Mouse (Mus musculus) lung, embryonic 15.5 days (tissue): ENCODE measurements around the gene Sept10. TPM values are rescaled to one million over a fixed set of nuclear protein-coding genes. Genes with fewer than 3 reads are reported as not detected.

Experiments used
- ATAC-seq: fragments of 200-750 bp; cut with Nextera tagmentation; 2 replicates; pipeline ENCODE4 v1.8.0; 2017; ENCODE audit warnings: moderate number of reproducible peaks, borderline replicate concordance; ENCODE audit not compliant: low FRiP score, low TSS enrichment; ENCODE audit errors: extremely low read depth
- H3K27ac ChIP-seq: fragments of 300-500 bp; sonication (generic); 2 replicates; pipeline ENCODE4 v1.5.1; 2015; ENCODE audit warnings: moderate library complexity, mild to moderate bottlenecking, inconsistent platforms
- H3K27me3 ChIP-seq: fragments of 300-500 bp; sonication (generic); 2 replicates; pipeline ENCODE4 v1.6.1; 2015; ENCODE audit warnings: inconsistent platforms
- H3K36me3 ChIP-seq: fragments of 300-500 bp; sonication (generic); 2 replicates; pipeline ENCODE4 v1.6.1; 2015; ENCODE audit warnings: inconsistent platforms
- H3K4me1 ChIP-seq: fragments of 300-500 bp; sonication (generic); 2 replicates; pipeline ENCODE4 v1.6.1; 2015; ENCODE audit warnings: inconsistent platforms
- H3K4me2 ChIP-seq: fragments of 300-500 bp; sonication (generic); 2 replicates; pipeline ENCODE4 v1.6.1; 2015; ENCODE audit warnings: inconsistent platforms, mild to moderate bottlenecking, moderate library complexity
- H3K4me3 ChIP-seq: fragments of 300-500 bp; sonication (generic); 2 replicates; pipeline ENCODE4 v1.5.1; 2015; ENCODE audit warnings: mild to moderate bottlenecking, inconsistent platforms
- H3K9ac ChIP-seq: fragments of 300-500 bp; sonication (generic); 2 replicates; pipeline ENCODE4 v1.6.1; 2015; ENCODE audit warnings: inconsistent platforms
- H3K9me3 ChIP-seq: fragments of 300-500 bp; sonication (generic); 2 replicates; pipeline ENCODE4 v1.6.1; 2016; ENCODE audit warnings: inconsistent platforms
- WGBS: fragments of 180-500 bp; shearing (Covaris S2); methylation state at CpG from one replicate; pipeline ENCODE4 v1.1.7; 2015; 5-methylcytosine and 5-hydroxymethylcytosine counted together
- polyA plus RNA-seq: library from polyadenylated mRNA; unstranded; fragments of >200 nt; fragmentation: Nextera tagmentation; extraction: Ambion mirVana; gene quantifications from 2 replicates; pipeline ENCODE4 v1.2.1, GENCODE M21; 2015

The Sept10 gene
- polyA plus RNA-seq, 1 experiment from 2014 or later = 68.0 TPM

DNA sequence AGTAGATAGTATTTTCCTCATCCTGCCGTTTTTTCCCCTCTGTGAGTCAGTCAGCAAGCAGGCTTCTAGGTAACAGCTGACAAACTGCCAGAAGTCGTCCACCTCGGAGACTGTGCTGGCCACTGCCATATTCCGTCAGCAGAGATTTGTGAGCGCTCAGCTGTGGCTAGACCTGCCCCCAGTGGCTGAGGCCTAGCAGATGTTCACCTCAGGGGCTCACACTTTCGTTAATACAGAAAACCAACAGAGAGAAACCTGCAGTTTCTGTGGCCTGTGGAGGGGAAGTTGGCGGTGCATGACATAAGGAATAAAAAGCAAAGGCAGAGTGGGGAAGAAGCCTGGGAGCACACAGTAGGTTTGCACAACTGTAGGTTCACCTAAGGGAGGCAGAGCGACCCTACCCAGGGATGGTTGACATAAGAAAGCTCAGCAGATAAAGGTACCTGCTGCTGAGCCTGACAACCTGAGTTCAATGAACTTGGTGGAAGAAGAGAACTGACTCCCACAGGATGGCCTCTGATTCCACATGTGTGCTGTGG, 32.0 kb upstream of the Sept10 start:
- Histone ChIP-seq H3K4me3 (no peak overlapping the region), H3K9me3 (no peaks in the 10 kb centered on the region), H3K9ac (no peak overlapping the region), H3K27ac (no peak overlapping the region), H3K4me2 (no peak overlapping the region), H3K27me3 (no peaks in the 10 kb centered on the region), H3K36me3 (no peaks in the 10 kb centered on the region), H3K4me1 (no peaks in the 10 kb centered on the region)
- no peak for ATAC-seq
- 75% methylated on average over 8 of the region's 8 CpGs for WGBS

DNA sequence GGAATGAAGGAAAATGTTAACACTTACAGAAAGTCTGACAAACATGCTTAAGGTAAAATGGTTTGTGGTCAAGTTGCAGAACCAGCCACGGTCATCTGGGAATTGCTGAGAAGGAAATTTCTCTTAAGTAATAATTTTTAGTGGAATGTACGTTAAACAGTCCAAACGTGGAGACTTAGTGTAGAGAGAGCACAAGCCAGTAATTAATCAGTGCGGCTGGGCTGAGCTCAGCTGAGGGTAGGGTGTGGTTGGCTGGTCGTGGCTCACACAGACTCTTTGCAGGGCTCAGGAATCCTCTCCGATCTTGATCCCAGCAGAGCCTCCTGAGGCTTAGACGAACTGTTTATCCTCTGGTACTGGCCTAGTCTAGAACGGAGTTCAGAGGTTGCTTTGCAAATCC, 30.7 kb upstream of the Sept10 start:
- Histone ChIP-seq H3K9ac (no peak overlapping the region), H3K4me1 (no peaks in the 10 kb centered on the region), H3K27me3 (no peaks in the 10 kb centered on the region), H3K4me3 (no peak overlapping the region), H3K36me3 (no peaks in the 10 kb centered on the region), H3K9me3 (no peaks in the 10 kb centered on the region), H3K4me2 (no peak overlapping the region), H3K27ac (no peak overlapping the region)
- no peak for ATAC-seq
- 34% methylated on average over 8 of the region's 8 CpGs for WGBS

DNA sequence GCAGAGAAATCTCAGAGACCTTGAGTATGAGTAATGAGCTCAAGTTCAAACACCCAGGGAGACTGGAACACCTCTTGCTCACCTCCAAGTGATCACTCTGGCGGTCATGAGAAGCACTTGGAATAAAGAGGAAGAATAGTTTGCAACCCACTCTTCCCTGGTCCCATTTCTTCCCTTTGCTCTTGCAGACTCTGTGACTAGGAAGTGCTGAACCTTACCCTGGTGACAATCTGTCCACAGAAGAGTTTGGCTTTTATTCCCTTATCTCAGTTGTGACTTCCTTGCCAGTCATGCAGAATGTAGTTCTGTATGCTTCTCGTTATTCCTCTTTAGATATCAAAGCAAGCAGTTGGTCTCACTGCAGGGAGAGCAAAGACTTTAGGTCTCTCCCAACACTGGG, 30.3 kb upstream of the Sept10 start:
- Histone ChIP-seq H3K27me3 (no peaks in the 10 kb centered on the region), H3K27ac (no peak overlapping the region), H3K36me3 (no peaks in the 10 kb centered on the region), H3K4me1 (no peaks in the 10 kb centered on the region), H3K4me2 (no peak overlapping the region), H3K9ac (no peak overlapping the region), H3K9me3 (no peaks in the 10 kb centered on the region), H3K4me3 (no peak overlapping the region)
- no peak for ATAC-seq
- WGBS = 35% methylated on average over 2 of the region's 2 CpGs

DNA sequence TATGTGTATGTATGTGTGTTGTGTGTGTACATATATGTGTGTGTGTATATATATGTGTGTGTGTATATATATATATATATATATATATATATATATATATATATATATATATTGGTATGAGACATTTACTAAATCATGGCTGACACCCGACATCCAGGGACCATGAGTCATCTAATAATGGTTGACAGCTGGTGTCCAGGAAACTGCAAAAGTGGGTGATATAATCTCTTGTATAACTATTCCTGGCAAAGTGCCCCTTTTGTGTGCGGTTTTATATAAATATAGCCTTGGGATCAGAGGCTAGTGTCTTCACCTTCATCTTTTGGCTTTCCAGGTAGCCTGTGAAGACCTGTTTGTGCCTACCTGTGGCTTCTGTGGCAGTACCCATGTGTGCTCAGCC, 29.0 kb upstream of the Sept10 start:
- H3K36me3 ChIP-seq = no peaks in the 10 kb centered on the region
- no peak overlapping the region for H3K27ac ChIP-seq
- no peak overlapping the region for H3K4me2 ChIP-seq
- H3K4me1 ChIP-seq = no peaks in the 10 kb centered on the region
- H3K4me3 ChIP-seq = no peak overlapping the region
- WGBS = 59% methylated on average over 2 of the region's 2 CpGs
- H3K9me3 ChIP-seq = no peaks in the 10 kb centered on the region
- no peak overlapping the region for H3K9ac ChIP-seq
- ATAC-seq = no peak
- H3K27me3 ChIP-seq = no peaks in the 10 kb centered on the region

DNA sequence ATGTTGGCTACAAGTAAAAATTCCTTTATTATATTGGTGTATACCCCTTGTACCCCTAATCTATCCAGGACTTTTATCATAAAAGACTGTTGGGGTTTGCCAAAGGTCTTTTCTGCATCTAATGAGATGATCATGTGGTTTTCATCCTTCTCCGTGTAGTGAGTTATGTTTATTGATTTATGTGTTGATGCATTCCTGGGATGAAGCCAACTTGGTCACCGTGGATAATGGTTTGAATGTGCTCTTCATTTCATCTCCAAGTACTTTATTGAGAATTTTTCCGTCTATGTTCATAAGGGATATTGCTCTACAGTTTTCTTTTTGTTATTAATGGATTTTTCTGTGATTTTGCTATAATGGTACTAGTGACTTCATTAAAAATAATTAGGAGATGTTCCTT, 27.9 kb upstream of the Sept10 start:
- WGBS = 57% methylated on average over 3 of the region's 3 CpGs

DNA sequence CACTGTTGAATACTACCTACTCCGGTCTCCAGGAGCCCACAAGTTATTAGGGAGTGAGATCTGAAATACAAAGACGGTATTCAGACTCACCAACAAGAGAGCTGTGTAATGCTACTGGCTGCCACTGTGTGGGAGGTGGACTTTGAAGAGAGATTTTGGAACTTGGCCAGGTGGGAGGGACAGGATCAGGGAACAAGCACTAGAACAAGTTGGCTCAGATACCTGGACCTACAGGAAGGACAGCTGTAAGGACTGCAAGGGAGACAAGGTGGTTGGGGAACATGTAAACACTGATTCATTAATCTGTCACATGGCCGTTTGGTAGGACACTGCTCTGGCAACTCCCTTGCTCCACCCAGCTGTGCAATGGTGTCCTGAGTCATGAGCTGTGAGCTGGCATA, 19.5 kb upstream of the Sept10 start:
- WGBS = 27% methylated on average over 3 of the region's 3 CpGs
- 0 out of 2 replicates have a peak, but pooled peaks cover 2% of the 10 kb centered on the region for H3K4me1 ChIP-seq
- no peaks in the 10 kb centered on the region for H3K9me3 ChIP-seq
- H3K27me3 ChIP-seq = no peaks in the 10 kb centered on the region
- no peak overlapping the region for H3K4me2 ChIP-seq
- H3K4me3 ChIP-seq = no peak overlapping the region
- H3K27ac ChIP-seq = no peak overlapping the region; the same call in 1 of the 2 replicates
- no peaks in the 10 kb centered on the region for H3K36me3 ChIP-seq
- H3K9ac ChIP-seq = no peak overlapping the region
- ATAC-seq = peak; percentile 64; the same call in 1 of the 2 replicates

More for the DNA sequence above, 27.9 kb upstream of the Sept10 start:
- Histone ChIP-seq H3K4me1 (no peaks in the 10 kb centered on the region), H3K36me3 (no peaks in the 10 kb centered on the region), H3K9ac (no peak overlapping the region), H3K4me2 (no peak overlapping the region), H3K27me3 (no peaks in the 10 kb centered on the region), H3K9me3 (no peaks in the 10 kb centered on the region), H3K4me3 (no peak overlapping the region), H3K27ac (no peak overlapping the region)
- no peak for ATAC-seq

DNA sequence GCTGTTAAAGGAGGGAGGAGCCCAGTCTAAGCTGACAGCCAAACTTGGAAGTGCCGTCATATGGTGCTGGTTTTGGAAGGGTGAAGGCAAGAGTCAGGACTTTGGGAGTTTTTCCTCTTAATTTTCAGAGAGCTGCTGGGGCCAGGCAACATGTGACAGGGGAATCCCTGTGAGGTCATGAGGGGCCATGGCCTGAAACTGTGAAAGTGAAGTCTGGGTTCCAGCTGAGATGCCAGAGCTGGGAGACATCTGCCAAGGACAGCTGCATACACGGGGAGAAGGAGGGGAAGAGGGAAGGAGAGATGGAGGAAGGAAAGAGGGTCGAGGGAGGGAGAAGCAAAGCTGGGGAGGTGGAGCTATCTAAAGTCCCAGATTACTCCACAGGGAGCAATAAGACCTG, 16.1 kb upstream of the Sept10 start:
- H3K27ac ChIP-seq = no peak overlapping the region
- no peaks in the 10 kb centered on the region for H3K9me3 ChIP-seq
- H3K27me3 ChIP-seq = no peaks in the 10 kb centered on the region
- no peak overlapping the region for H3K9ac ChIP-seq
- H3K36me3 ChIP-seq = no peaks in the 10 kb centered on the region
- H3K4me2 ChIP-seq = no peak overlapping the region
- 18% methylated on average over 3 of the region's 3 CpGs for WGBS
- ATAC-seq = 0 out of 2 replicates have a peak, but pooled peaks have one; percentile 9
- H3K4me1 ChIP-seq = 0 out of 2 replicates have a peak, but pooled peaks cover 6% of the 10 kb centered on the region
- H3K4me3 ChIP-seq = no peak overlapping the region

DNA sequence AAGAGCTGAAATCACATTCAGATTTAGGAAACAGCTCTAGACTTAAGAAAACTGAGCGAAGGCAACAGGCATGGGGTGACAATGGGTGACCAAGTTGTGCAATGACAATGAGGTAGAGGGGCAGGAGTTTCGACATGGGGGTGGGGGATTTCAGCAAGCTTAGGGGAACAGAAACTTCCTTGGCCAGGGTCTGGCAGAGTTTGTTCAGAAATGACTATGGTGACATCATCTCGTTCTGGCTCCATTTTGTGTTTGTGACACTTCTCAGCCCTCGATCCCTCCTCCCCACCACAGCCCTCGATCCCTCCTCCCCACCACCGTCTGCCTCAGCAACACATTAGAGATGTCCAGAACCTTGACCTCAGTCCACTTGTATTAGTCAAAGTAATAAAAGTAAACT, 14.8 kb upstream of the Sept10 start:
- no peak for ATAC-seq
- Histone ChIP-seq H3K27ac (no peak overlapping the region), H3K27me3 (no peaks in the 10 kb centered on the region), H3K4me2 (no peak overlapping the region), H3K9me3 (no peaks in the 10 kb centered on the region), H3K4me3 (no peak overlapping the region), H3K9ac (no peak overlapping the region), H3K4me1 (0 out of 2 replicates have a peak, but pooled peaks cover 6% of the 10 kb centered on the region), H3K36me3 (no peaks in the 10 kb centered on the region)
- WGBS = 61% methylated on average over 6 of the region's 6 CpGs

DNA sequence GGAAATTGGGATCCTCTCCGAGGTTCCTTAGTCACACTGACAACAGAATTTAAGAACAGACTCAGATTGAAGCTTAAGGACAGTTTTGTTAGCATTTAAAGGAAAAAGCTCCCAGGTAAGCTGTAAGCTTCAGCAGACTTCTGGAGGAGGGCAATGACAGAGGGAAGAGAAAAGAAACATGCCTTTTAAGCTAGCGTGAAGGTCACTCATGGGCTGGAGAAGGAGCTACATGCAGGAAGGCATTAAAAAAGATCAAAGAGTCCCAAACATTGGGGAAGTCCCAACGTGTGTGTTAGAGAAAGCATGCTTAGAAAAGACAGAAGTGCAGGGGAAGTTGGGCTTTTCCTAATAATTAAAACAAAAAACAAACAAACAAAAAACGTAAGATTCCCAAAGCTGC, 14.2 kb upstream of the Sept10 start:
- WGBS = 49% methylated on average over 4 of the region's 4 CpGs
- Histone ChIP-seq H3K27me3 (no peaks in the 10 kb centered on the region), H3K9me3 (no peaks in the 10 kb centered on the region), H3K36me3 (no peaks in the 10 kb centered on the region), H3K9ac (no peak overlapping the region), H3K4me1 (0 out of 2 replicates have a peak, but pooled peaks cover 5% of the 10 kb centered on the region), H3K4me3 (no peak overlapping the region), H3K27ac (no peak overlapping the region), H3K4me2 (no peak overlapping the region)
- ATAC-seq = no peak

DNA sequence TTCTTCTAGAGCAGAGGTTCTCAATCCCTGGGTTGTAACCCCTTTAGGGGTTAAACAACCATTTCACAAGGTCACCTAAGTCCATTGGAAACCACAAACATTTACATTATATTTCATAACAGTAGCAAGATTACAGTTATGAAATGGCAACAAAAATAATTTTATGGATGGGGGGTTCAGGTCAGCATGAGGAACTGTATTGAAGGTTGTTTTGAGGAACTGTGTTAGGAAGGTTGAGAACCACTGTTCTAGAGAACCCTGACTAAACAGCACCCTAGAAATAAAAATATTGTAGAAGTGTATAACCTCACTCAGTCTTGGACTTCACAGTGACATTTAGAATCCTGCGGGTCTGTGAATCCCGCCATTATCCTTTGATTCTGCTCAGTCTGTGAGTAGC, 13.6 kb upstream of the Sept10 start:
- 86% methylated on average over 2 of the region's 2 CpGs for WGBS

DNA sequence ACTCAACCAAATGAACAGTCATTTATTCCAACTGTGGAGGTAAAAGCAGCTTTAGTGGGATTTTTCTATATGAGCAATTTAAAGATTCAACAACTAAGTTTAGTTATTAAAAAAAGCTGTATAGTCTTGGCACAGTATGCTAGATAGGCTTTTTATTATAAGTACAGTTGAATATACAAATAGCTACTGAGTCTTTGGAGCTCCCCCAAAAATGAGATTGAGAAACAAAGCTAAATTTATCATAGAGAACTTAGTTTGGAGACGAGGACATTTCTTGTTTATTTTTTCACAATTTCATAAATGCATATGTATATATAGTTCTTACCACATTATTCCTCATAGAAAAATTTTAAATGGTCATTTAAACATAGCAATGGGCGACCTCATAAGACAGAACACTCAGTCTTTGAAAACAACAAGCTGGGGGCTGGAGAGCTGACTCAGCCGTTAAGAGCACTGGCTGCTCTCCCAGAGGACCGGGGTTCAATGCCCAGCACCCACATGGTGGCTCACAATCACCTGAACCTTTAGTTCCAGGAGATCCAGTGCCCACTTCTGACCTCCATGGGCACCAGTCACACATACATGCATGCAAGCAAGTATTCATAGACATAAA, 7.7 kb upstream of the Sept10 start:
- Histone ChIP-seq H3K27me3 (no peaks in the 10 kb centered on the region), H3K9me3 (no peaks in the 10 kb centered on the region), H3K4me3 (no peak overlapping the region), H3K9ac (no peak overlapping the region), H3K27ac (0 out of 2 replicates have a peak overlapping the region, but pooled peaks have one; percentile 29), H3K4me1 (peaks cover 11% of the 10 kb centered on the region), H3K4me2 (no peak overlapping the region), H3K36me3 (no peaks in the 10 kb centered on the region)
- WGBS = 40% methylated on average over 4 of the region's 4 CpGs
- ATAC-seq = peak; percentile 72; the same call in 1 of the 2 replicates

More for the DNA sequence above, 13.6 kb upstream of the Sept10 start:
- no peak overlapping the region for H3K4me3 ChIP-seq
- no peaks in the 10 kb centered on the region for H3K27me3 ChIP-seq
- 0 out of 2 replicates have a peak, but pooled peaks cover 4% of the 10 kb centered on the region for H3K4me1 ChIP-seq
- H3K9me3 ChIP-seq = no peaks in the 10 kb centered on the region
- no peak overlapping the region for H3K4me2 ChIP-seq
- no peak for ATAC-seq
- H3K9ac ChIP-seq = no peak overlapping the region
- no peaks in the 10 kb centered on the region for H3K36me3 ChIP-seq
- H3K27ac ChIP-seq = no peak overlapping the region

DNA sequence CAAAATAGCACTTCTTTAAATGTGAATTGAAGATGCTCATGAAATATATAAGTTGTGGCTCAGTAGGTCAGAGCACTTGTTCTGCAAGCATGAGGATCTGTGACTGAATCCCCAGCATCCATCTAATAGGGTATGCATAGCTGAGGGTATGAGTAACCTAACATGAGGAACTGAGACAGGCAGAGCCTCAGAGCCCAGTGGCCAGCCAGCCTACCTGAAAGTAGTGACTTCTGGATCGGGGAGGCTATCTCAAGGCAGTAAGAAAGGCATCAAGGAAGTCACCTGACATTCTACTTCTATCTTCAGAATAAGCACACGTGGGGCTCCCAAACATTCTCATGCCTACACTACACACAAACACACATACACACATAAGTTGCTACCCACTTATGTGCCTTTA, 3.5 kb upstream of the Sept10 start:
- no peak overlapping the region for H3K27ac ChIP-seq
- peaks cover 24% of the 10 kb centered on the region for H3K4me1 ChIP-seq
- ATAC-seq = no peak
- 63% methylated on average over 2 of the region's 2 CpGs for WGBS
- H3K9me3 ChIP-seq = no peaks in the 10 kb centered on the region
- peak overlapping the region; percentile 11; the same call in 1 of the 2 replicates for H3K4me2 ChIP-seq
- H3K36me3 ChIP-seq = no peaks in the 10 kb centered on the region
- no peaks in the 10 kb centered on the region for H3K27me3 ChIP-seq
- no peak overlapping the region for H3K4me3 ChIP-seq
- H3K9ac ChIP-seq = no peak overlapping the region
